Mouse (Mus musculus) heart, postnatal 0 days (tissue): ENCODE data around the gene Ggps1.

ENCODE experiments used
- CTCF ChIP-seq: IDR thresholded peaks from 2 replicates; pipeline ENCODE4 v1.5.1; 2016; ENCODE audit warnings: antibody characterized with exemption, control low read depth, low read depth
- EP300 ChIP-seq: IDR thresholded peaks from 2 replicates; pipeline ENCODE4 v1.6.1; 2016; ENCODE audit warnings: antibody characterized with exemption, low read depth

DNA sequence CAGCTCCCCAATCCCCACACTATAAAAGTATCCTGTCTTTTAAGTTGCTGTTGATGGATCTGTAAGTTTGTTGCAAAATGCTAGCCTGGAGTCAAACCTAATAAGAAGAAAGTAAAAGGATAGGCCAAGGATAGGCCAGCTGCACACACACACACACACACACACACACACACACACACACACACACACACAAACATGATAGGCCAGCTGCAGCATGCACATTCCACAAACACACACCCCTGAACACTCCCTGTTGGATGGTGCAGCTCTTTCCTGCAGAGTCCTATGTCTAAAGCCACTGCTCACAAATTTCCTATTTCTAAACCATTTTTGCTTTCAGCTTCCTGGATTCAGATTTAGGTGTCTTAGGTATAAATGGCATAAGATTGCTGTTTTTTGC, 19.4 kb downstream of the Ggps1 start:
- TF ChIP-seq CTCF (no peak), EP300 (no peak)
